16 mouse cellular contexts compared by ENCODE assay signal in genomic region chr4:57202132-57202531, GRCm38 (mm10). TPM values are rescaled to one million over a fixed set of nuclear protein-coding genes. Genes with fewer than 3 reads are reported as not detected.
DNase-seq lines count a peak whose midpoint lies in the region; ATAC-seq lines count a peak whose summit lies in the region.
"Had no signal": no experiment of that assay in that cellular context is flagged by ENCODE, and none has a peak within 500 bp of the region (broad histone marks: within the 10 kb centered on the region; RNA-seq: fewer than 3 reads in every experiment).

No protein-coding gene starts in this region.

- no peak overlapping the region for H3K4me3 ChIP-seq in heart, embryonic 15.5 days
- no peak overlapping the region for H3K4me3 ChIP-seq in heart, embryonic 12.5 days
- no peak overlapping the region for H3K4me3 ChIP-seq in embryonic facial prominence, embryonic 11.5 days (ENCODE audit: low read depth, low read length)
- H3K4me3 ChIP-seq: erythroblast, embryonic 14.5 days; left cerebral cortex, adult 2 months; neural tube, embryonic 13.5 days had no signal

- DNase-seq in R1 (ENCODE audit: low read depth, low spot score) = peak; percentile 23
- peak; percentile 28 for DNase-seq in embryonic facial prominence, embryonic 11.5 days (ENCODE audit: low spot score)
- DNase-seq in lung, postnatal 25 days (ENCODE audit: low spot score) = peak; percentile 20
- DNase-seq in spleen, adult 12 weeks (ENCODE audit: low spot score) = no peak
- DNase-seq: cerebellum, postnatal 14 days; thymus, adult 18-20 months had no signal

- peaks cover 6% of the 10 kb centered on the region for H3K4me1 ChIP-seq in heart, embryonic 15.5 days (replicated peaks)
- peaks cover 13% of the 10 kb centered on the region for H3K4me1 ChIP-seq in heart, embryonic 12.5 days (replicated peaks)
- no peaks in the 10 kb centered on the region; the same call in 1 of the 2 replicates for H3K4me1 ChIP-seq in embryonic facial prominence, embryonic 11.5 days (ENCODE audit: control insufficient read depth, insufficient read depth, low read length)
- H3K4me1 ChIP-seq: neural tube, embryonic 13.5 days had no signal

- H3K4me2 ChIP-seq in heart, embryonic 15.5 days = no peak overlapping the region
- no peak overlapping the region for H3K4me2 ChIP-seq in heart, embryonic 12.5 days
- H3K4me2 ChIP-seq in embryonic facial prominence, embryonic 11.5 days (ENCODE audit: low read depth, low read length) = no peak overlapping the region
- H3K4me2 ChIP-seq: heart, embryonic 11.5 days; liver, embryonic 11.5 days; neural tube, embryonic 13.5 days had no signal

- H3K36me3 ChIP-seq in heart, embryonic 15.5 days = no peaks in the 10 kb centered on the region
- peaks cover 4% of the 10 kb centered on the region; the same call in 1 of the 2 replicates for H3K36me3 ChIP-seq in heart, embryonic 12.5 days
- no peaks in the 10 kb centered on the region for H3K36me3 ChIP-seq in embryonic facial prominence, embryonic 11.5 days (replicated peaks; ENCODE audit: control insufficient read depth, insufficient read depth, low read depth, low read length)

- 0 out of 2 replicates have a peak overlapping the region, but pooled peaks have one; percentile 25 for H3K27ac ChIP-seq in heart, embryonic 15.5 days
- no peak overlapping the region for H3K27ac ChIP-seq in heart, embryonic 12.5 days (ENCODE audit: poor library complexity, severe bottlenecking)
- H3K27ac ChIP-seq in embryonic facial prominence, embryonic 11.5 days (replicated peaks; ENCODE audit: low read depth, low read length) = no peak overlapping the region
- H3K27ac ChIP-seq: left cerebral cortex, adult 2 months; neural tube, embryonic 13.5 days had no signal

- no peak overlapping the region for H3K9ac ChIP-seq in heart, embryonic 15.5 days
- H3K9ac ChIP-seq in heart, embryonic 12.5 days = no peak overlapping the region
- H3K9ac ChIP-seq in embryonic facial prominence, embryonic 11.5 days (replicated peaks; ENCODE audit: low read length) = no peak overlapping the region
- H3K9ac ChIP-seq: neural tube, embryonic 13.5 days had no signal

- 66% methylated on average over 7 of the region's 7 CpGs for WGBS in heart, embryonic 15.5 days
- WGBS in heart, embryonic 12.5 days = 72% methylated on average over 7 of the region's 7 CpGs
- WGBS in embryonic facial prominence, embryonic 11.5 days = 29% methylated on average over 7 of the region's 7 CpGs

- no peaks in the 10 kb centered on the region for H3K9me3 ChIP-seq in heart, embryonic 15.5 days (replicated peaks)
- peaks cover 5% of the 10 kb centered on the region for H3K9me3 ChIP-seq in heart, embryonic 12.5 days (replicated peaks)
- H3K9me3 ChIP-seq in embryonic facial prominence, embryonic 11.5 days (replicated peaks; ENCODE audit: control insufficient read depth, low read length) = no peaks in the 10 kb centered on the region

- ATAC-seq in heart, embryonic 15.5 days (replicated peaks; ENCODE audit: insufficient number of reproducible peaks, insufficient read depth, low FRiP score, low read depth) = no peak
- no peak for ATAC-seq in heart, embryonic 12.5 days (ENCODE audit: insufficient number of reproducible peaks, low FRiP score)
- no peak for ATAC-seq in embryonic facial prominence, embryonic 11.5 days (replicated peaks; ENCODE audit: insufficient number of reproducible peaks, low FRiP score, low TSS enrichment, low read depth)
- ATAC-seq in inflammation-experienced regulatory T-cells, adult 6 months = no peak
- ATAC-seq: hindbrain, embryonic 16.5 days; midbrain, embryonic 16.5 days had no signal

- H3K27me3 ChIP-seq in heart, embryonic 15.5 days = no peaks in the 10 kb centered on the region
- no peaks in the 10 kb centered on the region for H3K27me3 ChIP-seq in heart, embryonic 12.5 days (replicated peaks)
- H3K27me3 ChIP-seq in embryonic facial prominence, embryonic 11.5 days (ENCODE audit: control insufficient read depth, insufficient read depth, low read length) = no peaks in the 10 kb centered on the region
- H3K27me3 ChIP-seq: neural tube, embryonic 13.5 days had no signal

RNA-seq across cellular contexts. Expression of gene Epb41l4b, which starts 58.9 kb away (rescaled TPM):
- polyA plus RNA-seq in heart, embryonic 15.5 days (2015; fragmentation: Nextera tagmentation; extraction: Ambion mirVana) = 0.31 and 1.1 TPM in 2 replicates
- 0.29 and 0.31 TPM in 2 replicates for polyA plus RNA-seq in heart, embryonic 12.5 days (2016; fragmentation: Nextera tagmentation; extraction: Ambion mirVana)
- polyA plus RNA-seq in embryonic facial prominence, embryonic 11.5 days (2014; fragmentation: Nextera tagmentation; extraction: Ambion mirVana) = 2.0 TPM in 2 replicates
- polyA plus RNA-seq in inflammation-experienced regulatory T-cells, adult 6 months (2017; shearing (Covaris generic)) = not detected
